Mouse (Mus musculus): ENCODE results near the gene Rab11fip4.

GRCm38 (mm10) chr11:79737865-79738502 lies 147.0 kb downstream of the Rab11fip4 start:
- TF ChIP-seq MAFK (IDR thresholded peaks at IDR 0.05; ENCODE audit: insufficient read depth, low read depth, low read length) (no peak), ZC3H11A (IDR thresholded peaks at IDR 0.05; ENCODE audit: borderline replicate concordance, low read depth, low read length) (no peak), CHD2 (IDR thresholded peaks at IDR 0.05; ENCODE audit: low read depth, low read length) (no peak), HCFC1 (IDR thresholded peaks at IDR 0.05; ENCODE audit: borderline replicate concordance, insufficient read depth, low read length) (no peak)

Data from ES-E14 (cell line).